ENCODE assay signal across 16 mouse cellular contexts in the genomic region with DNA sequence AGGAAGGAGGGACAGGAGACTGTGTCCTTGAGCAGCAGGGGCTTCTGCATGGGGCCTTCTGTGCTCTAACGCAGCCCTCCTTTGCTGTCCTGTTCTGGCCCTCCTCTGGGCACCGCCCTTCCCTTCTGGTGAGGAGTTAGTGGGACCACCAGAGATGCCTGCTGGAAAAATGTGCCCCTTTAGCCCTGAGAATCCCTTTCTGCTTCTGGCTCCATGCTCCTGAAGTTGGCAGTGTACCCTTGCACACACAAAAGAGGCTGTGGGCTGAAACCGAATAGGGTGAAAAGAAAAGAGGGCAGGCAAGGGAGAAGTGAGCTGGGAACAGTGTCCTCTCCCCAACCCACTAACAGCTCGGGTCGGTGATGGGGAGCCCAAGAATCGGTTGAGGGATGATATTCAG. TPM values are rescaled to one million over a fixed set of nuclear protein-coding genes. Genes with fewer than 3 reads are reported as not detected.
DNase-seq lines count a peak whose midpoint lies in the region; ATAC-seq and TF ChIP-seq lines count a peak whose summit lies in the region.
"Had no signal": no experiment of that assay in that cellular context is flagged by ENCODE, and none has a peak within 500 bp of the region (broad histone marks: within the 10 kb centered on the region; RNA-seq: fewer than 3 reads in every experiment).

No protein-coding gene starts in this region.

- H3K9ac ChIP-seq in forebrain, embryonic 14.5 days (ENCODE audit: low read length), result peak overlapping the region; percentile 48; the same call in 1 of the 2 replicates
- H3K9ac ChIP-seq in hindbrain, postnatal 0 days (replicated peaks; ENCODE audit: low read length), result 0 out of 2 replicates have a peak overlapping the region, but pooled peaks have one; percentile 15
- H3K9ac ChIP-seq in neural tube, embryonic 14.5 days (replicated peaks; ENCODE audit: low read depth, low read length), result 0 out of 2 replicates have a peak overlapping the region, but pooled peaks have one; percentile 34
- H3K9ac ChIP-seq: lung, embryonic 14.5 days had no signal

- peak overlapping the region; percentile 36; the same call in 1 of the 2 replicates for H3K4me2 ChIP-seq in forebrain, embryonic 14.5 days (ENCODE audit: low read length)
- no peak overlapping the region for H3K4me2 ChIP-seq in hindbrain, postnatal 0 days (ENCODE audit: low read depth, low read length)
- H3K4me2 ChIP-seq in neural tube, embryonic 14.5 days (ENCODE audit: low read depth, low read length), result no peak overlapping the region
- H3K4me2 ChIP-seq: heart, embryonic 11.5 days; lung, embryonic 14.5 days had no signal

- H3K4me3 ChIP-seq in forebrain, embryonic 14.5 days (ENCODE audit: low read depth, low read length), result no peak overlapping the region
- H3K4me3 ChIP-seq in hindbrain, postnatal 0 days (ENCODE audit: low read length), result no peak overlapping the region
- H3K4me3 ChIP-seq in neural tube, embryonic 14.5 days (ENCODE audit: low read depth, low read length), result no peak overlapping the region
- H3K4me3 ChIP-seq: megakaryocyte, embryonic 14.5 days had no signal

- no peaks in the 10 kb centered on the region for H3K27me3 ChIP-seq in forebrain, embryonic 14.5 days (replicated peaks; ENCODE audit: control insufficient read depth, insufficient read depth, low read length)
- H3K27me3 ChIP-seq in hindbrain, postnatal 0 days (ENCODE audit: insufficient read depth, low read length), result no peaks in the 10 kb centered on the region
- H3K27me3 ChIP-seq in neural tube, embryonic 14.5 days (ENCODE audit: control insufficient read depth, insufficient read depth, low read length), result no peaks in the 10 kb centered on the region

- peaks cover 75% of the 10 kb centered on the region for H3K4me1 ChIP-seq in forebrain, embryonic 14.5 days (ENCODE audit: control insufficient read depth, insufficient read depth, low read length)
- peaks cover 26% of the 10 kb centered on the region for H3K4me1 ChIP-seq in hindbrain, postnatal 0 days (ENCODE audit: insufficient read depth, low read length)
- H3K4me1 ChIP-seq in neural tube, embryonic 14.5 days (ENCODE audit: control insufficient read depth, insufficient read depth, low read length), result peaks cover 45% of the 10 kb centered on the region

- whole genome bisulfite sequencing in forebrain, embryonic 14.5 days, result 3% methylated on average over 6 of the region's 6 CpGs
- 36% methylated on average over 6 of the region's 6 CpGs for WGBS in hindbrain, postnatal 0 days
- 41% methylated on average over 6 of the region's 6 CpGs for WGBS in neural tube, embryonic 14.5 days

- peak overlapping the region; percentile 95 for H3K27ac ChIP-seq in forebrain, embryonic 14.5 days (ENCODE audit: low read depth, low read length)
- H3K27ac ChIP-seq in hindbrain, postnatal 0 days, result peak overlapping the region; percentile 66
- H3K27ac ChIP-seq in neural tube, embryonic 14.5 days (ENCODE audit: low read depth, low read length), result peak overlapping the region; percentile 80

- no peaks in the 10 kb centered on the region for H3K36me3 ChIP-seq in forebrain, embryonic 14.5 days (ENCODE audit: control insufficient read depth, insufficient read depth, low read length)
- no peaks in the 10 kb centered on the region for H3K36me3 ChIP-seq in hindbrain, postnatal 0 days (ENCODE audit: insufficient read depth, low read length)
- no peaks in the 10 kb centered on the region for H3K36me3 ChIP-seq in neural tube, embryonic 14.5 days (ENCODE audit: control insufficient read depth, insufficient read depth, low read length)
- H3K36me3 ChIP-seq: G1E had no signal

- DNase-seq in left cerebral cortex, postnatal 4 days, result peak; percentile 52
- DNase-seq in left cerebral cortex, postnatal 25 days (ENCODE audit: low spot score in 2 of 2), result no peak
- DNase-seq in forebrain, embryonic 14.5 days (ENCODE audit: low spot score), result peak; percentile 71
- peak; percentile 28 for DNase-seq in hindbrain, postnatal 0 days (ENCODE audit: low spot score)
- no peak for DNase-seq in spleen, postnatal 36 days (ENCODE audit: low spot score in 2 of 2)
- DNase-seq: adrenal gland, postnatal 36 days; gastrocnemius, postnatal 10 days; thymus, adult 18-20 months had no signal

- intact Hi-C loops in left cerebral cortex, postnatal 4 days (cut with DNase I), result no loop called here
- intact Hi-C loops in left cerebral cortex, postnatal 25 days (cut with DNase I), result no loop called here

- no peak for TF ChIP-seq CTCF in hindbrain, postnatal 0 days (IDR thresholded peaks at IDR 0.05; ENCODE audit: low read depth)

- peak; percentile 37 for ATAC-seq in forebrain, embryonic 14.5 days
- no peak for ATAC-seq in hindbrain, postnatal 0 days
- no peak for ATAC-seq in neural tube, embryonic 14.5 days (ENCODE audit: low read depth)
- no peak for ATAC-seq in monocyte, adult 5-6 weeks (replicated peaks; ENCODE audit: insufficient number of reproducible peaks, low FRiP score, low TSS enrichment, poor library complexity, severe bottlenecking)
- no peak for ATAC-seq in erythroblast, adult 5-6 weeks (replicated peaks; ENCODE audit: low FRiP score, poor library complexity, severe bottlenecking)

- H3K9me3 ChIP-seq in forebrain, embryonic 14.5 days (replicated peaks; ENCODE audit: control insufficient read depth, low read length), result no peaks in the 10 kb centered on the region
- H3K9me3 ChIP-seq in hindbrain, postnatal 0 days (ENCODE audit: low read length), result no peaks in the 10 kb centered on the region
- no peaks in the 10 kb centered on the region for H3K9me3 ChIP-seq in neural tube, embryonic 14.5 days (ENCODE audit: control insufficient read depth, low read length)
- H3K9me3 ChIP-seq: G1E; megakaryocyte, embryonic 14.5 days had no signal

RNA-seq across cellular contexts. Expression of a gene that starts 14.4 kb away (rescaled TPM):
- 10 to 100 TPM; 10.1 to 12.5 TPM for total RNA-seq in left cerebral cortex, postnatal 4 days (2021)
- 1 to 10 TPM; 7.2 to 8.7 TPM for total RNA-seq in left cerebral cortex, postnatal 25 days (2021)
- polyA plus RNA-seq in forebrain, embryonic 14.5 days (2014; fragmentation: Nextera tagmentation; extraction: Ambion mirVana), result 9.9 and 11.1 TPM in 2 replicates
- 16.0 and 19.2 TPM in 2 replicates for total RNA-seq in hindbrain, postnatal 0 days (2014; rRNA removed)
- 7.5 TPM in 2 replicates for polyA plus RNA-seq in hindbrain, postnatal 0 days (2015; fragmentation: Nextera tagmentation; extraction: Ambion mirVana)
- 6.0 and 28.4 TPM in 2 replicates for polyA plus RNA-seq in neural tube, embryonic 14.5 days (2014; fragmentation: Nextera tagmentation; extraction: Ambion mirVana)
- not detected in 3 replicates for total RNA-seq in monocyte, adult 5-6 weeks (2017)
- total RNA-seq in erythroblast, adult 5-6 weeks (2015; ENCODE audit: low replicate concordance), result not detected in 2 replicates
- not detected in 2 replicates for total RNA-seq in erythroblast, adult 5-6 weeks (2017; ENCODE audit: low replicate concordance)
- total RNA-seq: hematopoietic stem cell, adult 5-6 weeks had no signal
- polyA plus RNA-seq: G1E had no signal

RNA-seq across cellular contexts. Expression of a gene that starts 43.0 kb away (rescaled TPM):
- 1 to 10 TPM; 1.7 to 2.0 TPM for total RNA-seq in left cerebral cortex, postnatal 4 days (2021)
- 1 to 10 TPM; 3.5 to 6.7 TPM for total RNA-seq in left cerebral cortex, postnatal 25 days (2021)
- 0.15 and 0.54 TPM in 2 replicates for polyA plus RNA-seq in forebrain, embryonic 14.5 days (2014; fragmentation: Nextera tagmentation; extraction: Ambion mirVana)
- total RNA-seq in hindbrain, postnatal 0 days (2014; rRNA removed), result 4.1 and 4.3 TPM in 2 replicates
- polyA plus RNA-seq in hindbrain, postnatal 0 days (2015; fragmentation: Nextera tagmentation; extraction: Ambion mirVana), result 1.2 and 1.8 TPM in 2 replicates
- polyA plus RNA-seq in neural tube, embryonic 14.5 days (2014; fragmentation: Nextera tagmentation; extraction: Ambion mirVana), result 0.43 and 0.71 TPM in 2 replicates
- 7.8 to 44.8 TPM (median 28.4 TPM) in 3 replicates for total RNA-seq in monocyte, adult 5-6 weeks (2017)
- 0.63 and 2.3 TPM in 2 replicates for total RNA-seq in erythroblast, adult 5-6 weeks (2015; ENCODE audit: low replicate concordance)
- total RNA-seq in erythroblast, adult 5-6 weeks (2017; ENCODE audit: low replicate concordance), result 1.7 and 2.3 TPM in 2 replicates
- polyA plus RNA-seq: heart, embryonic 11.5 days had no signal

Comparison
In these comparisons a context has a peak if more than half of its experiments do, and no peak if none do; other contexts are left out.
1. DNase-seq: peak in left cerebral cortex, postnatal 4 days (single experiment), forebrain, embryonic 14.5 days (single experiment) and hindbrain, postnatal 0 days (single experiment); none in left cerebral cortex, postnatal 25 days (0 of 2) and spleen, postnatal 36 days (0 of 2).
2. Peak in every context shown above with its lines, with median percentiles within 50 percentile points of each other: H3K27ac ChIP-seq and H3K9ac ChIP-seq.